Mouse (Mus musculus): ENCODE results near the gene Pafah2. TPM values are rescaled to one million over a fixed set of nuclear protein-coding genes. Genes with fewer than 3 reads are reported as not detected.

Gene Pafah2
- polyA plus RNA-seq, 2 experiments from 2014 or later: 0.70 to 0.90 TPM

- ATAC-seq: no peak
Measured at GRCm38 (mm10) chr4:134430381-134431004, 34.4 kb downstream of the Pafah2 start.

GRCm38 (mm10) chr4:134432686-134433360 lies 36.7 kb downstream of the Pafah2 start:
- no peak for ATAC-seq

- ATAC-seq: no peak
Measured at GRCm38 (mm10) chr4:134436185-134436584, 40.1 kb downstream of the Pafah2 start.

- no peak for ATAC-seq
Measured at GRCm38 (mm10) chr4:134436659-134437058, 40.5 kb downstream of the Pafah2 start.

- ATAC-seq: no peak
Measured at GRCm38 (mm10) chr4:134439119-134439518, 43.0 kb downstream of the Pafah2 start.

- ATAC-seq: no peak
Measured at GRCm38 (mm10) chr4:134439919-134440318, 43.8 kb downstream of the Pafah2 start.

GRCm38 (mm10) chr4:134442216-134442615 lies 46.1 kb downstream of the Pafah2 start:
- ATAC-seq: no peak

- no peak for ATAC-seq
Measured at GRCm38 (mm10) chr4:134443589-134443988, 47.5 kb downstream of the Pafah2 start.

GRCm38 (mm10) chr4:134444949-134445348 lies 48.8 kb downstream of the Pafah2 start:
- ATAC-seq: no peak

- ATAC-seq: no peak
Measured at GRCm38 (mm10) chr4:134445489-134445888, 49.4 kb downstream of the Pafah2 start.

- ATAC-seq: no peak
Measured at GRCm38 (mm10) chr4:134447966-134448365, 51.8 kb downstream of the Pafah2 start.

GRCm38 (mm10) chr4:134449595-134450391 lies 53.7 kb downstream of the Pafah2 start:
- ATAC-seq: no peak

- no peak for ATAC-seq
Measured at GRCm38 (mm10) chr4:134450392-134451195, 54.5 kb downstream of the Pafah2 start.

- no peak for ATAC-seq
Measured at GRCm38 (mm10) chr4:134451484-134451883, 55.4 kb downstream of the Pafah2 start.

- ATAC-seq: no peak
Measured at GRCm38 (mm10) chr4:134453619-134454400, 57.7 kb downstream of the Pafah2 start.

GRCm38 (mm10) chr4:134455310-134455709 lies 59.2 kb downstream of the Pafah2 start:
- no peak for ATAC-seq

- no peak for ATAC-seq
Measured at GRCm38 (mm10) chr4:134457130-134457825, 61.2 kb downstream of the Pafah2 start.

GRCm38 (mm10) chr4:134458856-134459255 lies 62.7 kb downstream of the Pafah2 start:
- ATAC-seq: no peak

GRCm38 (mm10) chr4:134460277-134460676 lies 64.2 kb downstream of the Pafah2 start:
- peak; percentile 43 for ATAC-seq

- ATAC-seq: no peak
Measured at GRCm38 (mm10) chr4:134461252-134461651, 65.1 kb downstream of the Pafah2 start.

GRCm38 (mm10) chr4:134465789-134466188 lies 69.7 kb downstream of the Pafah2 start:
- no peak for ATAC-seq

Measured in activated CD4-positive, CD25-positive, alpha-beta regulatory T cell, adult 4 months (primary cell).